Mouse (Mus musculus): ENCODE data around the gene H2-M11. TPM values are rescaled to one million over a fixed set of nuclear protein-coding genes. Genes with fewer than 3 reads are reported as not detected.

H2-M11 gene
- not detected in 2 replicates for polyA plus RNA-seq (2014; fragmentation: Nextera tagmentation; extraction: Ambion mirVana)

GRCm38 (mm10) chr17:36546775-36547174 is at the start of gene H2-M11:
Gene H2-M11, plus strand, starts transcription at chr17:36547075.
- DNase-seq (ENCODE audit: low spot score) (no peak), ATAC-seq (replicated peaks; ENCODE audit: low FRiP score) (no peak)
- H3K4me3 ChIP-seq (ENCODE audit: low read depth, low read length) = no peak within 1 kb of the TSS
- no peak within 1 kb of the TSS for H3K4me2 ChIP-seq
- WGBS = 57% methylated on average over 3 of the region's 3 CpGs
- H3K9ac ChIP-seq (ENCODE audit: low read depth, low read length) = no peak within 1 kb of the TSS
- no peaks in the 10 kb centered on the region for H3K36me3 ChIP-seq (ENCODE audit: control insufficient read depth, insufficient read depth, low read length)
- no peaks in the 10 kb centered on the region for H3K27me3 ChIP-seq (replicated peaks; ENCODE audit: control insufficient read depth, insufficient read depth, low read length)
- no peak within 1 kb of the TSS for H3K27ac ChIP-seq (ENCODE audit: low read depth, low read length)
- no peaks in the 10 kb centered on the region for H3K4me1 ChIP-seq (replicated peaks; ENCODE audit: control insufficient read depth, insufficient read depth, low read length)
- no peaks in the 10 kb centered on the region for H3K9me3 ChIP-seq (ENCODE audit: control insufficient read depth, low read length)

GRCm38 (mm10) chr17:36500435-36500834 is 46.4 kb upstream of the H2-M11 start:
- no peaks in the 10 kb centered on the region for H3K4me1 ChIP-seq (replicated peaks; ENCODE audit: control insufficient read depth, insufficient read depth, low read length)
- ATAC-seq (replicated peaks; ENCODE audit: low FRiP score) = no peak
- no peak overlapping the region for H3K4me3 ChIP-seq (ENCODE audit: low read depth, low read length)
- no peak overlapping the region for H3K4me2 ChIP-seq
- no peaks in the 10 kb centered on the region for H3K36me3 ChIP-seq (ENCODE audit: control insufficient read depth, insufficient read depth, low read length)
- 31% methylated on average over 1 of the region's 1 CpGs for WGBS
- no peak overlapping the region for H3K9ac ChIP-seq (ENCODE audit: low read depth, low read length)
- no peaks in the 10 kb centered on the region for H3K9me3 ChIP-seq (ENCODE audit: control insufficient read depth, low read length)
- DNase-seq (ENCODE audit: low spot score) = no peak
- H3K27ac ChIP-seq (ENCODE audit: low read depth, low read length) = no peak overlapping the region
- no peaks in the 10 kb centered on the region for H3K27me3 ChIP-seq (replicated peaks; ENCODE audit: control insufficient read depth, insufficient read depth, low read length)

- Histone ChIP-seq H3K4me1 (replicated peaks; ENCODE audit: control insufficient read depth, insufficient read depth, low read length) (no peaks in the 10 kb centered on the region), H3K4me3 (ENCODE audit: low read depth, low read length) (no peak overlapping the region), H3K27ac (ENCODE audit: low read depth, low read length) (no peak overlapping the region), H3K27me3 (replicated peaks; ENCODE audit: control insufficient read depth, insufficient read depth, low read length) (no peaks in the 10 kb centered on the region), H3K36me3 (ENCODE audit: control insufficient read depth, insufficient read depth, low read length) (no peaks in the 10 kb centered on the region), H3K9ac (ENCODE audit: low read depth, low read length) (no peak overlapping the region), H3K4me2 (no peak overlapping the region), H3K9me3 (ENCODE audit: control insufficient read depth, low read length) (no peaks in the 10 kb centered on the region)
- ATAC-seq (replicated peaks; ENCODE audit: low FRiP score) (no peak), DNase-seq (ENCODE audit: low spot score) (no peak)
Measured at GRCm38 (mm10) chr17:36503910-36504309, 43.0 kb upstream of the H2-M11 start.

Other genes starting within 250 kb of the H2-M11 start
- gene H2-M10.1, start 220.9 kb upstream of the H2-M11 start, polyA plus RNA-seq (2014; fragmentation: Nextera tagmentation; extraction: Ambion mirVana) = not detected in 2 replicates
- gene H2-M10.3, start 178.7 kb upstream of the H2-M11 start, polyA plus RNA-seq (2014; fragmentation: Nextera tagmentation; extraction: Ambion mirVana) = not detected in 2 replicates
- not detected in 2 replicates for gene H2-M10.4, start 84.7 kb upstream of the H2-M11 start, polyA plus RNA-seq (2014; fragmentation: Nextera tagmentation; extraction: Ambion mirVana)
- not detected in 2 replicates for gene H2-M9, start 95.6 kb downstream of the H2-M11 start, polyA plus RNA-seq (2014; fragmentation: Nextera tagmentation; extraction: Ambion mirVana)
- not detected in 2 replicates for gene H2-M1, start 125.1 kb downstream of the H2-M11 start, polyA plus RNA-seq (2014; fragmentation: Nextera tagmentation; extraction: Ambion mirVana)
- not detected in 2 replicates for gene H2-M10.5, start 225.8 kb downstream of the H2-M11 start, polyA plus RNA-seq (2014; fragmentation: Nextera tagmentation; extraction: Ambion mirVana)

Measured in liver, embryonic 11.5 days (tissue).